Mouse (Mus musculus) liver, adult (tissue): ENCODE results near the gene Slc9a4.

ENCODE experiments used
- GATA4 ChIP-seq: IDR thresholded peaks from 2 replicates; pipeline ENCODE4 v1.6.1; 2014; ENCODE audit warnings: mild to moderate bottlenecking, low read length; ENCODE audit not compliant: insufficient replicate concordance

Slc9a4 gene

DNA sequence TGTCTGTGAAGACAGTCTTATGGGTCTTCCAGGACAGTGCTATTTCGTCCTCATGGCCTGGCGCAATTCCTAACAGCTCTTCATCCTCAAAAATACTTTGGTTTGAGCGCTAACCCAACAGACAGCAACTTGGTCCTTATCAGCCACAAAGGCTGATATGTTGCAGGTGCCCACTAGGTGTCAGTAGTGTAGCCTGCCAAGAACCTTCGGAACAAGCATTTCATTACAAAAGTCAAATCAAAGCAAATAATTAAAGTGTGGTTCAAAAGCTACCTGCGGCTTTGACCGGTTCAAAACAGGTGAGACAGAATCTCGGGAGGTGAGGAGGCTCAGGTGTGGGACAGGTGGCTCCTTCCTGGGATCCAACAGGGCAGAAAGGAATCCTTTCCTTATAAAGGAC is at the start of gene Slc9a4:
Slc9a4 (plus strand) TSS at position 298 of the 400 bp plus-strand sequence.
- TF ChIP-seq GATA4: no peak

DNA sequence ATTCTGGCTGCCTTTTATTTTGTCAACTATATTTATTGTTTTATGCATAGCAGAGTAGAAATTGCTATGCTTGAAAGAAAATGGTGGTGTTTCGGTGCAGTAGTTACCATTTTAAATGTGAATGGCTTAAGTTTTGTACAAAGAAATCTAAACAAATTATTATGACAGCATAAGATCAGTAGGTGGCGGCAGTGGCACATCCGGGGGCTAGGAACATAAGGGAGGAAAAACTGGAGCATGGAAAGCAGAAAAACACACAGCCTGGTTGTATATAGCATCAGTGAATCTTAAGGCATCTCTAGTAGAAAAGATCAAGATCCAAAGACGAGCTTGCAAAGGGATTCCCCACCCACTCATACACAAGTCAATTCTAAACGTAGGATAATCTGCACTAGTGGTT is 42.3 kb upstream of the Slc9a4 start:
- TF ChIP-seq GATA4: no peak

DNA sequence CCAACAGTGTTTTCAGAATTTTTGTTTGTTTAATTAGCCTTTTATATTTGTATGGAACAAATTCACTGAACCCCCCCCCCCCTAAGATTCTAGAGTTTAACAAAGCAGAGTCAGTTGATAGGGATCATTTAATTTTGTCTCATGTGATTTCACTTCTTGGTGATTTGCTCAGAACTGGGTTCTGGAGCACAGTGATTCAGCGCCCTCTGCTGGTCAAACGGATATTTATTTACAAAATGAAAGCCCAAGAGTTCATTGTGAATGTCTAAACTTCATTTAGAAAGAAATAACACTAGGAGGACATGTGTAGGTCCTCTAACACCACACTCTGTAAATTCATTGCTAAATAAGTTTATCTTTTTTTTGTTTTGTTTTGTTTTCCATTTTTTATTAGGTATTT is 35.2 kb upstream of the Slc9a4 start:
- TF ChIP-seq GATA4: no peak

DNA sequence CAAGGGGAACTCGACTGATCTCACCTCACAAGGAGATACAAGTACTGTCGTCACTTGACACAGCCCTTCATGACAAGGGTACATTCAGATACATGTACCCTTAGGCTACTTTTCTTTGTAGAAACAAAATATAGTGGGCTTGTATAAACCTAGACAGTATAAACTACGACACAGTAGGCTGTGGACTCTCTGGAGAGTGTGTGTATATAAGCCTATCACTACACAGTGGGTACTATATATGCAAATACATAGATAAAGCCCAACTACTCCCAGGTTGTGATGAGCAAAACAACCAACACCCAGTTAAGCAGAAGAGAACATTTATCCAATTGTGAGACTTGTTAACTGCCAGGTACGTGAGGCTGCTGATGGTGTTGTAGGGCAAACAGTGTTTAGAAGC is 33.2 kb upstream of the Slc9a4 start:
- no peak for TF ChIP-seq GATA4

DNA sequence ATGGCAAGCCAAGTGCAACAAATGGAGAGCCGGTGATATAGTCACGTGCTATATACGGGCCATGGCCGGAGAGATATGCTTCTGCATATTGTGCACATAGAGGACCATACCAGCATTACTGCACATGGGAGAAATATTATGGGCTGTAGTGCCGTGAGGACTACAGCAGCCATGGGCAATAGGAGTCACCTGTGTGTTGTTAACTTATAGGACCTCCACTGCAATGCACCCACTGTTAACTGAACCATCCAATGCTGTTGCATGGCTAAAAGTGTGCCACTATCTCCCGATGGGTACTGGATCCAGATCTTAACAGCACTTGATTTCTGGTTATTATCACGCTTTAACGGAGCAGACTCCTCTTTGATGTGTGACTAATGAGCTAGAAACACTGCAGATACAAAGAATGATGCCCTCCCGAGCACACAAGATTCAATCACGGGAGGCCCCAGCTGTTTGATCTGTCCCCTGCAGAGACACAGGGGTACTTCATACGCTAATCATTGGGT is 32.8 kb upstream of the Slc9a4 start:
- no peak for TF ChIP-seq GATA4

DNA sequence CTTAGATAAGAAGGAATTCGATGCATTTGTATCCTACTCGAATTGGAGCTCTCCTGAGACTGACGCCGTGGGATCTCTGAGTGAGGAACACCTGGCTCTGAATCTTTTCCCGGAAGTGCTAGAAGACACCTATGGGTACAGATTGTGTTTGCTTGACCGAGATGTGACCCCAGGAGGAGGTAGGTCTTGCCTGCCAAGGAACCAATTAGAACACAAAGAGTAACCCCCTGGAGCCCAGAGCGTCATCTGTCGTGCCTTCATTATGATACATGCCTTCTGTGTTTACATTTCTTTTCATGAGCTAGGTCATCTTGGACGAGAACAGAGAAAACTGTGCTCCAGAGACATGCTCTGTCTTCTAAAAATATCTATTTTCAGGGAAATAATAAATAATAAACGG is 32.1 kb upstream of the Slc9a4 start:
- no peak for TF ChIP-seq GATA4

DNA sequence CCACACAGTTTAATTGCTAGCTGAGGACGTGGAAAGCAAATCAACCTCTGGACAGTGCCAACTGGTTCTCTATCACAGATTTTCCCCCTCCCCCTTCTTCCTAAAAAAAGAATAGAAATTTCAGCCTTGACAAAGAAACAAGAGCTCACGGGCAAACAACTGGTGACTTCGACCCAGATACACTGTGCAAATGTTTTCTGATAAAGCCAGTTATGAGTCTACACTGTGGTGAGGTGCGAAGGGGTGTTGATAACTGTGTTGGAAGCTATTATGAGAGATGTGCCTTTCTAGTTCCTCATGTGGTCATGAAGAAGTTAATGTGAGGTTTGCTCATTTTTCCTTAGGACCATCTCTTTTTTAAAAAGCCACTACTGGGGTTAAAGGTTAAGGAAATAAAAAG is 10.5 kb upstream of the Slc9a4 start:
- TF ChIP-seq GATA4: no peak

DNA sequence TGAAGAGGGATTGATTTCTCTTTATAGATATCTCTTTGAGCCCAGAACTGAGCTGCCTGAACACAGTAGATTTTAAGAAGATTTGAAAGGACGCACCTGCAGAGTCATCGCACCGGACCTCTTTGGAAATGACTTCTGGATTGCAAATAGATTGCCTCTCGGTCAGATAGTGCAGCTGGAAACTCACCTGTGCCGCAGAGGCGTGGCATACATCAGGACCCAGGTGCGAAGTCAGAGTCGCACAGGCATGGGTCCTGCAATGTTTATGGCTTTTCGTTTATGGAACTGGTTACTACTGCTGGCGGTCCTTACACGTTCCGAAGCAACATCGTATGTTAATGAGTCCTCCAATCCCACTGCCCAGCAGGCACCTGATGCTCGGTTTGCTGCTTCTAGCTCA is 388 bp downstream of the Slc9a4 start:
- no peak for TF ChIP-seq GATA4

DNA sequence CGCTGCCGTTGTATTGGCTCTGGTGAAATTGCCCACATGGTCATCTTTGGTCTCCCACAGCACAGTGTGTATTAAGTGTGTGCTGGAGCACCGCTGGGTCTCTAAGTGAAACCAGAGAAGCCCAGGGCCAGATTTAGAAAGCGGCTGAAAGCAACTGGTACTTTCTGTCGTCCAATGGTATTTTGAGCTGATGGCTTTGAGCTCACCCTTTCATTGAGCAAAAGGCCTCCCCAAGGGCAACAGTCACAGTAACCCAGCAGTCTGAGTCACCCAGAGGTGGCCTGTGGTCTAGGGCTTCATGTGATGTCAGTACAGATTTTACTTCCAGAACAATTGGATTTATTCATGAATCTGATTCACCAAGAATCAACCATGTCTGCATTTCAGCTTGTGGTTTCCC is 6.9 kb downstream of the Slc9a4 start:
- no peak for TF ChIP-seq GATA4

DNA sequence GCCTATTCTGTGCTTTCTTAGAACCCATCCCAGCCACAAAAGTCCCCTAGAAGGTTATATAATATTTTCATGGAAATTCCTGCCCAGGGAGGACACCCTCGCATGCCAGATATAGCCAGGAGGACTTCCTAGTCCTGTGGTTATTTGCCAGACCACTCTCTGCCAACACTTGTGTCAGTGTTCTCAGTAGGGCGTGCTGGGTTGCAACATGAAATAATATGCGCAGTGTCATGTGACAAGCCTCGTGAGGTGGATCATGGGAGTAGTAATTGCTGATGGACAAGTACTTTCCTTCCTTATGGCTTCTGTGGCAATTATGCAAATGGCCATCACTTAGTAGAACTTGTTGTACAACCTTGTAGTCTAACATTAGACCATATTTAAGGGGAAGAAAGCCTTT is 11.1 kb downstream of the Slc9a4 start:
- no peak for TF ChIP-seq GATA4

DNA sequence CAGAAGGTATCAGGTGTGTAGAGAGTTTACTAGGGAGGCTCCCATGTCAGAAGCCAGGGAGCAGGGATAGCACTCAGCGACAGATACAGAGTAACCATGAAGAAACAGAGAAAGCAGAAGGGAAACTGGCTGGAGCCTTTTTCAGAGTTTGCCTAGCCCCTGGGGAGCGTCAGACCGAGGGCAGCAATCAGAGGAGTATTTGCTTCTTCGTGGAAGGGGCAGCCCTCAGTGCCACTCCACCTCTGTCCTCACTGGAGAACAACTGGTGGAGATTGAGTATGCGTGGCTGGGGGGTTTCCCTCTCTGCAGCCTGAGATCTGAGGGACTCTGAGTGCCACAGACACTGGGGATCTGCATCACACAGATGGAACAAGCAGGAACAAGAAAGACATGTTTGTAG is 17.9 kb downstream of the Slc9a4 start:
- TF ChIP-seq GATA4: no peak

DNA sequence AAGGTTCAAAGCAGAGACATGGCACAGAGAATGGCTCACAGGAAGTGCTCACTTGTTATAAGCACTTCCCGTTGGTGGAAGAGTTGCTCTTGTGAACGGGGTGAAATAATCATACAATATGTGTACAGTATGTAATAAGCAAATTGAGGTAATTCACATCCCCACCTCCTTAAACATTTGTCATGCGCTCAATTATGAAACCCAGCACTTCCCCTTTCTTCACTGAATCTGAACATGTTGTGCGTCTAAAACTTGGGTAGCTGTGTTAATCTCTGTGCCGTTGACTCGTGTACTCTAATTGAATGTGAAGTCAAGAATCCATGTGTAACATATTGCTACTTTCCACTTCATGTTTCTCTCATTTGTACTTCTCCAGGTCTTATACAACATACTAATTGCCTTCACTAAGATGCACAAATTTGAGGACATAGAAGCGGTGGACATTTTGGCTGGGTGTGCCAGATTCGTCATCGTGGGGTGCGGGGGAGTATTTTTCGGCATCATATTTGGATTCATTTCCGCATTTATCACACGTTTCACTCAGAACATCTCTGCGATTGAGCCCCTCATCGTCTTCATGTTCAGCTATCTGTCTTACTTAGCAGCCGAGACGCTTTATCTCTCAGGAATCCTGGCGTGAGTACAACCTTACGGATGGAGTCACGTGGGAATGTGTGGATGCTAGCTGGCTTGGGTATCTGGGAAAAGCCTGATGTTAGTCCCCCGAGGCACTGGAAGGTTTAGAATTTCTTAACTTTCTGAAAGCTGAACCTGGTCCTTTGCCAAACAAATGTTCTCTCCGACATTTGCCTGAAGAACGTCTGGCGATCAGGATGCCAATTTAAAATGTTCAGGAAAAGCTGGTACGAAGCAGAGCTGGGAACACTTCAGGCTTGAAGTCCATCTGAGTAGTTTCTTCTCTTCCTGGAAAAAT is 20.8 kb downstream of the Slc9a4 start:
- no peak for TF ChIP-seq GATA4

DNA sequence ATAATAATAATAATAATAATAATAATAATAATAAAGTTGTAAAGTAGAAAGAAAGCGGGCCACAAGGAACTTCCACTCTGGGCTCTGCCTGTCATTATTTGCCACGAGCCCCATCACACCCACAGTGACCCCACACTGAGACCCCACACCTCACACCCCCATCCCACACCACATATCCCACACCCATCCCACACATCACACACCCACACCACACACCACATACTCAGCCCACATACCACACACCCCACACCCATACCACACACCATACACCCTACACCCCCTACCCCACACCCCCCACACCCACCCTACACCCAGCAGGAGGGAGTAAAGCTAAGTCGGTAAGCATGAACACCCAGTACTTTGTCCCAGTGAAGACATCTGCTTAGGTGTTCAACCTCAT is 21.6 kb downstream of the Slc9a4 start:
- no peak for TF ChIP-seq GATA4

DNA sequence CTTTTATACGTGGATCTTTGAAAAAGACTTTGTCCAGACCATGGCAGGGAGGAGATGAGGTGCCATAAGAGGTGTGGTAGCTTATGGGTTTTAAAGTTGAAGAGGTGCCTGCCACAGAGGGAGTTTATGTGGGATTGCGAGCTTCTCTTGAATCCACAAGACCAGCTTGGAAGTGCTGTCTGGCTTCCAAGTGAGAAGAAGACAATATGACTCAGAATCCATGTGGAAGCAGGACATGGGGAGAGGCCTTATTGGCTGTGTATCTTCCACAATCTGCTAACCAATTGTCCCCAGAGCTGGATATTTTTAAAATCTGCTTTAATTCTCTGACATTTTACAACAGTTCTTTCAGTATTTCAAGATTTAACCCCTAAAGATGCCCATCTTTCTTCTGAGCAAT is 33.3 kb downstream of the Slc9a4 start:
- no peak for TF ChIP-seq GATA4

DNA sequence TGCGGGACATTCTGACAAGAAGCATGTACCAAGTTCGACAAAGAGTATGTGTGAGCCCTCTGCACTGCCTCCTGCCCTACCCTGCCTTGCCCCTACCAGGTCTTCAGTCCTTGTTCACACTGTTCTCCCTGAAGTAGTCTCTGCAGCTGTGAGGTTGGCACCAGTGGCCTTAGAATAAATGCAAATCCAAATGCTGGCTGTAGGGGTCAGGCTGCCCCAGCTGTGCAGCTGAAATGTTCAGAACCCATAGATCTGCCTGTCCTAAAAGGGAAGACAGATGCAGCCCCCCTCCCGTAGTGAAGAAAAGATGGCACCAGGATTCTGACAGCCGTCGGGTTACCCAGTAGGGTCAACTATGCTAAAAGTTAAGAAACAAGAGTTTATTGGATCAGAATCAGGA is 39.2 kb downstream of the Slc9a4 start:
- TF ChIP-seq GATA4: no peak

DNA sequence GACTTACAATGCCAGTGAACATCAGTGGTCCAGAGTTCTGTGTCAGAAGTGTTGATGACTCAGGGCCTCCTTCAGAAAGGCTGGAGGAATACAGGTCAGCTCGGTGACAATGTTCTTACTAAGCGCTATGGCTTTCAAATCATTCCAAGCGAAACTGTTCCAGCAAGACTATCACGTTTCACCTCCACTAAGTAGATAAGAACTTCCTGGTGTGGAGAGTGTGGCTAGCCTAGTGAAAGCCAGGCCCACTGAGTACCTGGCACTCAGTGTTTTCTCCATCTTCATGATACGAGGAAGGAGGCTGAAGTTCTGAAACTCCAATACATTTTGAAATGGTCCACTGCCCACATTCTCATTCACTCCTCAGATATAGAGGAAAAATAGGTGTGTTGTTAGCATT is 40.0 kb downstream of the Slc9a4 start:
- no peak for TF ChIP-seq GATA4

DNA sequence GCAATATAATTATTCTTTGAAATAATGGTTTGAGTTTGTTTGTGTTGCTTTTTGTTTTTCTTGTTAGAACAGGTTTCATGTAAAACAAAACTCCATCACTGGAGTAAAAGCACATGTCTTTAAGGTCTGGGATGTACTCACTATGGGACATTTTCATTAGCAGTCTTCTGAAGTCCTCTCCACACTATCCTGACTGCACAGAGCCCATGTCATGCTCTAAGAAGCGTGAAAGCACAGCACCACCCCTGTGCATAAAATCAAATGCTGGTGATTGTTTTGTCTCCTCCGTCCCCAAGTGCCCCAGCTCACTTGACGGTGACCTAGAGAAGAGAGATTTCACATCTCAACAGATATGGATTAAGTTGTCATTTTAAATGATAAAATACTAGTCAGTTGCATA is 45.1 kb downstream of the Slc9a4 start:
- no peak for TF ChIP-seq GATA4
